Mouse (Mus musculus) kidney, adult 11 months (tissue): ENCODE results near the gene Fnip1.
A peak's percentile ranks its signal among the peaks of the same experiment; 100 is the strongest.

ENCODE experiments used
- DNase-seq: peaks from one replicate; pipeline ENCODE4 v3.0.0; 2022

Gene Fnip1

GRCm38 (mm10) chr11:54464557-54465244, 26.7 kb downstream of the Fnip1 start:
- no peak for DNase-seq

- DNase-seq = no peak
These were observed 34.2 kb downstream of the Fnip1 start for GRCm38 (mm10) chr11:54472231-54472630.

GRCm38 (mm10) chr11:54478414-54478813, 40.4 kb downstream of the Fnip1 start:
- DNase-seq = no peak

DNA sequence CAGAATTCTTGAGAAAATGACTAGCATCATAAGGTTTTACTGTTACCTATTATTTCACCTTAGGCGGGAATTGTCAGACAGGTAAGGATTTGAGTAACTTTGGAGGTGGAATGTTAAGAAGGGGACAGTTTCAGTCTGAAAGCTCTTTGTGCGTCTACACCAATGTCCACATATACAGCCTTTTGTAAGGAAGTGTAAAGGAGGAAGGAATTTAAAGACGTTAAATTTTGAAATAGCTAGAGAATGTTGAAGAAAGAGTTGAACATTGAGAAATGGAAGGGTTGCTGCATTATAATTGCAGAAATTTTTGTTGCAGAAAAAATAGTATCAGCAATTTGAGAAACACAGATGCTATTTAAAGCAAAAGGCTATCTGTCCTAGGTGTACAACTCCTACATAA, 48.0 kb downstream of the Fnip1 start:
- no peak for DNase-seq

- no peak for DNase-seq
These were observed 54.1 kb downstream of the Fnip1 start for GRCm38 (mm10) chr11:54491946-54492558.

DNA sequence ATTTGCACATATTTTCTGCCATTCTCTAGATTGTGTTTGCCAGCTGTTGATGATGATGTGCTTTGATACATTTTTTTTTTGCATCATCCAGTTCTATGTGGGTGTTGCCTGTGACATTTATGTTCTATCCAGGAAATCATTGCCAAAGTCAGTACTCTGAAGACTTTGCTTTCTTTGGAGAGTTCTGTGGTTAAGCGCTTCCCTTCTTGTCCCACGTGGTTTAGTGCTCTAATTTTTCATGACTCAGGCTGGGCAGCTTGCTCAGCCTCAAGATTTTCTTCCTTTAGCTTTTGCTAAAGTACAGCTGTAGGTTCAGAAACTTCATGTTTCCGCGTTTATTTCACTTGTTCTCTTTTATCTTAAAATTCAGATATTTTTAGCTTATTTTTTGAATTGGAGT, 54.6 kb downstream of the Fnip1 start:
- DNase-seq = no peak

- DNase-seq = no peak
These were observed 61.8 kb downstream of the Fnip1 start for GRCm38 (mm10) chr11:54499838-54500237.

- DNase-seq = no peak
These were observed 64.7 kb downstream of the Fnip1 start for GRCm38 (mm10) chr11:54502546-54503245.

DNA sequence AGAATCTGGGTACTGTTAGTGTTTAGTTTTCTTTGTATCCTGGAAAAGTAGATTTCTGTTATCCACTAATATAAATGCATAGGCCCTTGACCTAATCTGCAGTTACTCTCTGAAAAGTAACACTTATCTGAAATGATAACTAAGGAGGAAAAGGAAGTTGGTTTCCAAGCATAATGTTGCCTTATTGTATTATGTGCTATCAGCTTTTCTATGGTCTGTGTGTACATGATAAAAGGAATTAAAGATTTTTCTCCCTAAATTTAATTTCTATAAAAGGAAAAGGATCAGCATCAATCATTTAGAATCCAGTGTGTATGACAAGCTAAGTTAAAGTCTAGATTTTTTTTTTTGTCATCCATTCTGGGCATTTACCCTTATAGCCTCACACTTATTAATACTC, 75.6 kb downstream of the Fnip1 start:
- no peak for DNase-seq

DNA sequence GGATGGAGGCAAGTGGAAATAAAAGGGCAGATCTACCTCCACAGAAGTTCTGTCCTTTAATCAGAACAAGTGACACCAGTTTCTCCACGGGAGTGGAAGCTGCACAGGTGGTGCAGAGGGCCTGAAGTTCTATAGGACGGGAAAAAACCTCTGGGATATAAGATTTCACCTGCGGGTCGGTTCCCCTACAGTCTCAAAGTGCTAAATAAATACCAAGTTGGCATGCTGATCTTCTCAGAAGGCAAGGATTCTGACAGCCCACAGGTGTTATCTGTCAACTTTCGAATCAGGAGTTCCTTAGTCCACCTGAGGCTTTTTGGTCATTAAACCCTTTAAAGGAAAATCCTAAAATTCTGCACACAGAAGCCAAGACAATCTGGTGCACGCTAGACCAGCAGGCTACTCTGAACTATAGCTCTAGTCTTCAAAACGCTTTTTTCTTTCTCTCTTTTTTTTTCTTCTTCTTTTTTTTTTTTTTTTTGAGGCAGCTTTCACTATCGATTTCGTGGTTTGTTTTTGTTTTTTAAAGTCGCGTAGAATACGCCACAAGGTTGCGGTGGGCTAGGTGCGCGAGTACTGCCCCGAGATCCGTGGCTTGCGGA, 84.0 kb downstream of the Fnip1 start:
- peak; percentile 9 for DNase-seq

DNA sequence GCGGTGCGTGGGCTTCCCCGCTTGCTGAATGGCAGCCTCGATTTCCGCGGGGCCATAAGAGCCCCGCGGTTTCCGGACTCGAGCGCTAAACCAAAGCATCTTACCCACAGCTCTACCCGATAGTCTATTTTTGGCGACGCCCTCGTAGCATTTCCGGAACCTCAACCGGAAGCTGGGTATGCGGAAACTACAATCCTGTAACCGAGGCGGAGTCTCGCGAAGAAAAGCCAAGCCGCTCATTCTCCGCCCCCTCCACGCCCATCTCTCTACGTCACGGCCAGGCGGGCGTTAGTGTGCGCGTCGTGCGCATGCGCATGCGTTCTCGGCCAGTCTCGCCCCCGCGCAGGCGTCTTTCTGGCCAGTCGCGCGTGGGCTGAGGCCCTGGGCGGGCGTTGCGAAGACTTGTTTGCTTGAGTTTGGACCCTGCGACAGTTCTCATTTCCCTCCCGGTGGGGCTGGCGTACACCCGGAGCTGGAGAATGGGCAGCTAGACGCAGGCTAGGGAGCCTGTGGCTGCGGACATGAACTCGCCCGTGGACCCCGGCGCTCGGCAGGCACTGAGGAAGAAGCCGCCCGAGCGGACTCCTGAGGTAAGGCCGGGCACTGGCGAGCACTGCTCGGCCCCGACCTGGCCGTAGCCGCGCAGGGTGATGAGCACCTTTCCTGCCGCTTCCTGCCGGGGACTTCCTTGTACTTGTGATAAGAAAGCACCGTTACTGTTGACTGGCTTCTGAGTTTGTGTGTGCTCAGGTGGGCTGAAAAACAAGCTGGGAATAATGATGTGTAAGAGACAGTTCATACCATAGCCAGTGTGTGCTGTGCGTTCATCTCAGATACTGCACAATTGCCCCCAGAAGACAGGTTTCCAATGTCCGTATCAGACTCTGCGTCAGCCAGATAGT, 84.8 kb downstream of the Fnip1 start, which contains the start of gene Rapgef6:
Rapgef6 (plus strand) TSS at position 319 of the 902 bp plus-strand sequence.
- peak; percentile 98 for DNase-seq

DNA sequence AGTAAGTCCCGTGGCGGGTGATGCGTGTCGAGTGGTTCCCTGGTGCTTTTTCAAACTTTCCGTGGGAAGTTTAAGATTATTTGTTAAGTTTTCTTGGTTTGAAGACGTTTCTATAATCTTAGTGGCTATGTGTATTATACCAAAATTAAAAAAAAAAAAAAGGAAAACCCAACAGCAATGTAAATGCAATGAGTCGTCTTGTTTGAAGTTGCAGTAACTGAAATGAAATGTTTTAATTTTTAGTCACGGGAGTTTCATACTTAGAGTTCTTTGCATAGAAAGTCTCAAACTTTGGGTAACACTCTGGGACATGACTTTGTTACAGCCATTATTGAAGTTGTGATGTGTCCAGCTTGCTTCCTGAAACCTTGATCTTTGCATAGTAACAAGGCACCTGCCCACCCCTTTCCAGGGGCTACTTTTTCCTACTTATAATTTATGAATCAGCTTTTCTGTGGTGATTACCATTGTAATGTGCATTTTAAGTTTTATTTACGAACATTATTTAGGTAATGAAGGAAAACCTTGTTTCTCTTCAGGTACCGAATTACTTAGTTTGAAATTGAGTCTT, 85.5 kb downstream of the Fnip1 start:
- no peak for DNase-seq

DNA sequence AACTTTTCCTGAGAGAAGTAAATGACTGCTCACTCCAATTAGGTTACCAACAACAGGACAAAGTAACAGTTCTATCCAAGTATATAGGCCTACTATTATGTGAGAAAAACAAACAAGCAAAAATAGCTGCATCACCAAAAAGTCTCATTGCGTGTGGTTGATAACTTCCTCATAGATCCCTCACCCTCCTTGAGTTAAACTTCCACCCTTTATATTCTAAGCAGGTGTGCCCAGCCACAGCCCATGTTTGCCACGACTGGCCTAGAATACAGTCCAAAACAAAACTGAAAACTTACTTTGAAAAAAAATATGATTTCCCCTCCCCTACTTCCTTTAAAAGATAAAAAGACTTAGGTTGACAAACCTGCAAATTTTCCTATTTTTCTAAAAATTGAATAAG, 90.0 kb downstream of the Fnip1 start:
- no peak for DNase-seq

DNA sequence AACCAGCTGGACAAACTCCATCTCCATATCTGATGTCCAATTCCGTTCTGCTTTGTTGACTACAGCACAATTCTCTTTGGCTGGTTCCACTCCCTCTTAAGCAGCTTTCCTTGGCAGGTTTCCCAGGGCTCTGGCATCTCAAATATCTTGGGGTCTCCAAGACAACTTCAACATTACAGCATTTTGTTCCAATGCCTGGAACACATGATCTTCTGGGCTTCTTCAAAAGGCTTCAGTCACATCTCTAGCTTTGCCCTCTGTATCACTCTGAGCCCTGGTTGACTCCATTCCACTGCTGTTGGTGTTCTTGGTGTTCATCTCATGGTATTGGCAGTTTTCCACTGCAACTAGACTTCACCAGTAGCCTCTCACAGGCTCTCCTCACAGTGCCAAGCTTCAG, 92.4 kb downstream of the Fnip1 start:
- peak; percentile 34 for DNase-seq

DNA sequence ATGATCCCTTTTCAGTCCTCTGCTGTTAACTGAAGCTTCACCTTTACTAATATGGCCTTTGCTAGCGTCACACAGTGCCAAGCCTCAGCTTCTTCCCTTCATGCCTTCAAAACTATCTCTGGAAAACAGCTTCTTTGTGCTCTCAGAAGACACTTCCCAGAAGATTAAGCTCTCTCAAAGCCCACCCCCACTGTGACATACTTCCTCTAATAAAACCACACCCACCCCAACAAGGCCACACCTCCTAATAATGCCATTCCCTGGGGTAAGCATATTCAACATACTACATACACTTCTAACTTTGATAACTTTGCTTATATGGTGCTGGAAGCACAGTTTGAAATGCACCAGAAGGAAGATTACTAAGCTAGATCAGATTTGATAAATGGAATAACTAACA, 92.9 kb downstream of the Fnip1 start:
- no peak for DNase-seq

DNA sequence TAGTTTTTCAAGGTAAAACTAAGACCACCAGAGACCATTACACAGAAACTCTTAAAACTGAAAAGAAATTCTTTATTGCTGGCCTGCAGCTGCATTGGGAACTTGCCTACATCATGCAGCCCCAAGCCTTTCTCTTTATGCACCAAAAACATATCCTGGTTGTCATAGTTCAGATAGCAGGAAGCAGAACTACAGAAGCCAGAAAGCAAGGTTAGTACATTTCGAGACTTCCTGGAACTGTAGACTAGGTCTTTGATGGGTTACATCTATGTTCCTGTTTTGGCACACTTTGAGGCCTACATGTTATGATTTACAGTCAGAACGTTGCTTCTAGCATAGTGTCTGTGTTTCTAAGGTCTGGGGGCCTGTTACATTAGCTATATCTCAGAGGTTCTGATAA, 95.8 kb downstream of the Fnip1 start:
- DNase-seq = no peak

GRCm38 (mm10) chr11:54534871-54535270, 96.9 kb downstream of the Fnip1 start:
- peak; percentile 44 for DNase-seq

GRCm38 (mm10) chr11:54539031-54539430, 101.0 kb downstream of the Fnip1 start:
- no peak for DNase-seq

- DNase-seq = no peak
These were observed 101.5 kb downstream of the Fnip1 start for GRCm38 (mm10) chr11:54539486-54539885.

DNA sequence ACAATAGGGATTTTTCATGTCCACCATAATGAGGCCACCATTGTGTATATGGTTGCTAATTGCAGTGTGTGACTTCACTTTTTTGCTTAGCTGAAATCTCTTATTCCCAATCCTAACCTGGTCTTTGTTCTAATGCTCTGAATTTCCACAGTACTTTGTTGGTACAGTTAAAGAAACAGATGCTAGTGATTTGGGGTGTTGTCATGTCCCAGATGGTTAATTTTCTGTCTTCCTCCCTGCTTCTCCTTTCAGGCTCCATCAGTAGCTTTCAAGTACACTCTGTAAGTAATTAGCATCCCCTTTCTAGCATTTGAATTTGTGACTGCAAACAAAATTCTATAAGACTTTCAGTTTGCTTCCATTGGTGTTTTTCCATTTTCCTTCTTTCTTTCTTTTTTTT, 102.3 kb downstream of the Fnip1 start:
- no peak for DNase-seq

GRCm38 (mm10) chr11:54542414-54542813, 104.4 kb downstream of the Fnip1 start:
- DNase-seq = no peak

- no peak for DNase-seq
These were observed 117.0 kb downstream of the Fnip1 start for GRCm38 (mm10) chr11:54554970-54555369.
